Mouse (Mus musculus): ENCODE measurements around the gene Usp46. TPM values are rescaled to one million over a fixed set of nuclear protein-coding genes. Genes with fewer than 3 reads are reported as not detected.

The Usp46 gene
- polyA plus RNA-seq, 1 experiment = 0.36 TPM

DNA sequence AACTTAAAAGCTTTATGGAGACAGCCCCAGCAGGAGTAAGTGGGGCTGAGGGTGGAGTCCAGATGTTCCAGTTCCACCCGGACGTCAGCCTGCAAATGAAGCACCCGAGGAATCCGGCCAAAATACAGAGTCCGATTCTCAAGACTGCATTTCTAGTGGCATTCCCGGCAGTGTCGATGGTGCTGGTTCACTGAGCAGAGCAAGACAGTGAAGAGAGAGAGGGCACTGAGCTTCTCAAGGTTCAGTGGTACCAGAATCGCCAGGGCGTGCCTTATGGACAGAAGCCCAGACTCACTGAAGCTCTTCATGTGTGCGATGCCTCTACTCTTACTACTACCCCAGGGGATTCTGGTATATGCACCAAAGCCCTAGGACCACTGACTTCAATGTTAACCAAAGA is 56.6 kb downstream of the Usp46 start:
- Histone ChIP-seq H3K4me3 (replicated peaks) (no peak overlapping the region), H3K36me3 (ENCODE audit: control insufficient read depth) (peaks cover 98% of the 10 kb centered on the region), H3K9me3 (ENCODE audit: control insufficient read depth, low read length) (no peaks in the 10 kb centered on the region), H3K27me3 (ENCODE audit: control insufficient read depth) (no peaks in the 10 kb centered on the region), H3K4me1 (ENCODE audit: control insufficient read depth) (no peaks in the 10 kb centered on the region)
- TF ChIP-seq TAL1 (IDR thresholded peaks at IDR 0.05; ENCODE audit: low read length) (no peak), GATA1 (IDR thresholded peaks at IDR 0.05; ENCODE audit: low read length) (no peak)

DNA sequence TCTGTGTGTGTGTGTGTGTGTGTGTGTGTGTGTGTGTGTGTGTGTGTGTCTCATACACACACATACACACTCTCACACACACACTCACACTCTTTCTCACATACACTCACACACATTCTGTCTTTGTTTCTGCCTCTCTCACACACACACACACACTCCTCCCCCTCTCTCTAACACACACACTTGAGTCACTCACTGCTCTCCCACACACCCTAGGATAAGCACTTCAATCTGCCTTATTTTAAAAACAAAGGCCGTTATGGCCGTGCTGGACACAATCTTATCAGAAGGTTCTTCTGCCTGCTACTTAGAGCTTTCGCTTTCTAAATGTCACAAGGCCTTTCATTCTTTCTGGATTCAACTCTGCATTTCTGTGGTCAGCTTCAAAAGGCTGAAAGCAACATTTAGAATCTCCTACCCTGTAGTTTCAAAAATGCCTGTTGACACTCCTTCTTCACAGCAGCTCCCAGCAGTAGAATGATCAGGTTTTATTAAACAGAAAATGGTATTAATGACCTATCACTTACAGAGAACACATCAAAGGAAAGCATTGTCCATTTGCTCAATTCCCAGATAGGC is 60.6 kb downstream of the Usp46 start:
- no peak for TF ChIP-seq TAL1 (IDR thresholded peaks at IDR 0.05; ENCODE audit: low read length)
- TF ChIP-seq GATA1 (IDR thresholded peaks at IDR 0.05; ENCODE audit: low read length) = no peak
- Histone ChIP-seq H3K9me3 (ENCODE audit: control insufficient read depth, low read length) (no peaks in the 10 kb centered on the region), H3K4me1 (ENCODE audit: control insufficient read depth) (no peaks in the 10 kb centered on the region), H3K36me3 (ENCODE audit: control insufficient read depth) (peaks cover 97% of the 10 kb centered on the region), H3K27me3 (ENCODE audit: control insufficient read depth) (no peaks in the 10 kb centered on the region), H3K4me3 (replicated peaks) (no peak overlapping the region)

DNA sequence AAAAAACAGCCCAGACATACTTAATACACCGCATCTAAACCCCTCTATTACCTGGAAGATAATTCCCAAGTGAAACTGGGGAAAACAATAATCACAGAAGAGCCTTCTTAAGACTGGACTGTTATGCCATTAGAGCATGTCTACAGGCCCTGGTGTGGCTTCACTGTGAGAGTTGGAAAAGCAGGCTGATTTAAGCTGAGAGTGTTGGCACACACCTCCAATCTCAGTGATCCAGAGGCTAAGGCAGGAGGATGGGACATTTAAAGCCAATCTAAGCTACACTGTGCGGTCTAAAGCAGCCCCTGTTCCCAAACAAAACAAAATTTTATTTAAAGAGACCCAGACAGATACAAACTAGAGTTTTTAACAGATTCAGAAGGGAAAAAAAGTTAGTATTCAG is 62.3 kb downstream of the Usp46 start:
- no peaks in the 10 kb centered on the region for H3K27me3 ChIP-seq (ENCODE audit: control insufficient read depth)
- no peaks in the 10 kb centered on the region for H3K9me3 ChIP-seq (ENCODE audit: control insufficient read depth, low read length)
- no peaks in the 10 kb centered on the region for H3K4me1 ChIP-seq (ENCODE audit: control insufficient read depth)
- H3K36me3 ChIP-seq (ENCODE audit: control insufficient read depth) = peaks cover 97% of the 10 kb centered on the region
- no peak overlapping the region for H3K4me3 ChIP-seq (replicated peaks)
- no peak for TF ChIP-seq GATA1 (IDR thresholded peaks at IDR 0.05; ENCODE audit: low read length)
- no peak for TF ChIP-seq TAL1 (IDR thresholded peaks at IDR 0.05; ENCODE audit: low read length)

DNA sequence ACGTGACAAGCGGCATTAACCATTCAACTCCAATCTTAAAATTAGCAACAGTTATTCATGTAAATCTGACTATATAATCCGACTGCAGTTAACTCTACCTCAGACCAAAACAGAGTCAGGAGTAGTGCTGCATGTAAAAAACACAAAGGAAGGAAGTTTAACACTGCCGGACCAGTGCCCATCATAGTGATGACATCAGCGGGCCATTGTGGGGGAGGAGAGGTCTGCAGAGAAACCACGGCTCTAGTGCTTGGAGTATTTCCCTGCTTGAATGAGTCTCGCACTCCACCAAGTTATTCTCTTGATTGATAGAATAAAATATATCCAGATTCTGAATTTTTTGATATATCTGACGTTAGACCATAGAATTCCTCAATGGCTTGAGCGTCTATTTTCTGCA is 66.5 kb downstream of the Usp46 start:
- no peaks in the 10 kb centered on the region for H3K27me3 ChIP-seq (ENCODE audit: control insufficient read depth)
- TF ChIP-seq GATA1 (IDR thresholded peaks at IDR 0.05; ENCODE audit: low read length) = no peak
- TF ChIP-seq TAL1 (IDR thresholded peaks at IDR 0.05; ENCODE audit: low read length) = no peak
- no peak overlapping the region for H3K4me3 ChIP-seq (replicated peaks)
- no peaks in the 10 kb centered on the region for H3K9me3 ChIP-seq (ENCODE audit: control insufficient read depth, low read length)
- H3K36me3 ChIP-seq (ENCODE audit: control insufficient read depth) = peaks cover 94% of the 10 kb centered on the region
- no peaks in the 10 kb centered on the region for H3K4me1 ChIP-seq (ENCODE audit: control insufficient read depth)

DNA sequence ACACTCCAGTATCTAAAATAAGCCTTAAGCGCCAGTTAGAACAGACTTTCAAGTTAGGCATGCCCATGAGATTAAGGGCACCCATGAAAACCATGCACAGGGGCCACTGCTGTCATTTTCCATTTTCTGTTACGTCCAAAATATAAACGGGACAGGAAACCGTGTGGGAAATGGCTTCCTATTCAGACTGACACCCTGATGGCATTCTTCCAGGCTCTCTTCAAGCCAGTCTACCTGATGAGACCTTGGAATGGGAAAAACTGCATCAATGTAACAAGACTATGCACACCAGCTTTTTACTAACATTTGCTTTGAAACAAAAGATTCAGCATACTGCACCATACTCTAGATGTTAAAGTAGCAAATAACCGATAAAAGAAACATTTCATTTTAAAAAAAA is 69.3 kb downstream of the Usp46 start:
- no peaks in the 10 kb centered on the region for H3K4me1 ChIP-seq (ENCODE audit: control insufficient read depth)
- TF ChIP-seq TAL1 (IDR thresholded peaks at IDR 0.05; ENCODE audit: low read length) = no peak
- TF ChIP-seq GATA1 (IDR thresholded peaks at IDR 0.05; ENCODE audit: low read length) = no peak
- peaks cover 67% of the 10 kb centered on the region for H3K36me3 ChIP-seq (ENCODE audit: control insufficient read depth)
- no peak overlapping the region for H3K4me3 ChIP-seq (replicated peaks)
- no peaks in the 10 kb centered on the region for H3K9me3 ChIP-seq (ENCODE audit: control insufficient read depth, low read length)
- H3K27me3 ChIP-seq (ENCODE audit: control insufficient read depth) = no peaks in the 10 kb centered on the region

DNA sequence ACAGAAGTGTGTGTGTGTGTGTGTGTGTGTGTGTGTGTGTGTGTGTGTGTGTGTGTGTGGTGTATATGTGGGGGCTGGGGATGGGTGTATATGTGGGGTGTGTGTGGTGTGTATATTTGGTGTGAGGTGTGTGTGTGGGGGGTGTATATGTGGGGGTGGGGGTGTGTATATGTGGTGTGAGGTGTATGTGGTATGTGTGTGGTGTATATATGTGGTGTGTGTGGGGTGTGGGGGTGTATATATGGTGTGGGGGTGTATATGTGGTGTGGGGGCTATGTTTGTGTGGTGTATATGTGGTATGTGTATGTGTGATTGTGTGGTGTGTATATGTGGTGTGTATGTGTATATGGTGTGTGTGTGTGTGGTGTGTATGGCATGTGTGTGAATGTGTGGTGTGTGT is 73.4 kb downstream of the Usp46 start:
- Histone ChIP-seq H3K27me3 (ENCODE audit: control insufficient read depth) (no peaks in the 10 kb centered on the region), H3K4me3 (replicated peaks) (no peak overlapping the region), H3K4me1 (ENCODE audit: control insufficient read depth) (no peaks in the 10 kb centered on the region), H3K36me3 (ENCODE audit: control insufficient read depth) (peaks cover 26% of the 10 kb centered on the region), H3K9me3 (ENCODE audit: control insufficient read depth, low read length) (no peaks in the 10 kb centered on the region)
- TF ChIP-seq TAL1 (IDR thresholded peaks at IDR 0.05; ENCODE audit: low read length) (no peak), GATA1 (IDR thresholded peaks at IDR 0.05; ENCODE audit: low read length) (no peak)

DNA sequence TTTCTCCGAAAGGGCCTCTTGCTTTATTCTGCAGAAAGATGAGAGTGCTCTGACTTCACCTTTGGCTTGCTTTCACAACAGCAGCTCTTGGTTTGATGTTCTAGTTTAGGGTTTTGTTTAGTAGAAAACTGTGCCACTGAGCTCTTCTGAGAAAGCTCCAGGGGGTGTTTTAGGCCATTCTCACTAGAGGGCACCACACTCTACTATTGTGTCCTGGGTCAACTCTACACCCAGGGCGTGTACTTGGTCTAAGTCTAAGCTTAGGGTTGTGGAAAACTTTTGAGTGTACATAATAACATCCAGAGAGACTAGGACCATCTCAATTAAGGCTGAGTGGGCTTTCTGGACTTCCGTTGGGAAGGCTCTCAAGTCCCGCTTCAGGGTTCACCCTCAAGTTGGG is 74.7 kb downstream of the Usp46 start:
- H3K4me3 ChIP-seq (replicated peaks) = no peak overlapping the region
- peaks cover 13% of the 10 kb centered on the region for H3K36me3 ChIP-seq (ENCODE audit: control insufficient read depth)
- no peaks in the 10 kb centered on the region for H3K9me3 ChIP-seq (ENCODE audit: control insufficient read depth, low read length)
- no peak for TF ChIP-seq GATA1 (IDR thresholded peaks at IDR 0.05; ENCODE audit: low read length)
- TF ChIP-seq TAL1 (IDR thresholded peaks at IDR 0.05; ENCODE audit: low read length) = no peak
- H3K27me3 ChIP-seq (ENCODE audit: control insufficient read depth) = no peaks in the 10 kb centered on the region
- no peaks in the 10 kb centered on the region for H3K4me1 ChIP-seq (ENCODE audit: control insufficient read depth)

DNA sequence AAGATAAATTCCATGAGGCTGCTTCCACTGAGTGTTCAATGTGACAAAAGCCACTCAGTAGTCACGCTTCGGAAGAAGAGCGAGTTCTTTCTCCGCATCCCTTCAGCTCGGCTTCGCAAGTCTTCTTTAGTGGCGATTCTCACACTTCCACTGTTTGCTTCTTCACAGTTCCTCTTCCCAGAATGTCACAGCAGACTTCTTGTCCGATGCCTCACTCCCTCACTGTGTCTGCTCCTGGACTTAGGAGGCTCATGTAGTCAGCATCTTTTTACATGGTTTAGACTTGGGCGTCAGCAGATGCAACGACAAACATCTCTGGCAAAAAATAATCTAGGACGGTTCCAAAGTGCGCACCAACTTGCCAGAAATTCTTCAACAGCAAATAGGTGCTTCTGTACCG is 75.9 kb downstream of the Usp46 start:
- Histone ChIP-seq H3K4me3 (replicated peaks) (no peak overlapping the region), H3K9me3 (ENCODE audit: control insufficient read depth, low read length) (no peaks in the 10 kb centered on the region), H3K27me3 (ENCODE audit: control insufficient read depth) (no peaks in the 10 kb centered on the region), H3K36me3 (ENCODE audit: control insufficient read depth) (peaks cover 3% of the 10 kb centered on the region), H3K4me1 (ENCODE audit: control insufficient read depth) (no peaks in the 10 kb centered on the region)
- TF ChIP-seq GATA1 (IDR thresholded peaks at IDR 0.05; ENCODE audit: low read length) (no peak), TAL1 (IDR thresholded peaks at IDR 0.05; ENCODE audit: low read length) (no peak)

DNA sequence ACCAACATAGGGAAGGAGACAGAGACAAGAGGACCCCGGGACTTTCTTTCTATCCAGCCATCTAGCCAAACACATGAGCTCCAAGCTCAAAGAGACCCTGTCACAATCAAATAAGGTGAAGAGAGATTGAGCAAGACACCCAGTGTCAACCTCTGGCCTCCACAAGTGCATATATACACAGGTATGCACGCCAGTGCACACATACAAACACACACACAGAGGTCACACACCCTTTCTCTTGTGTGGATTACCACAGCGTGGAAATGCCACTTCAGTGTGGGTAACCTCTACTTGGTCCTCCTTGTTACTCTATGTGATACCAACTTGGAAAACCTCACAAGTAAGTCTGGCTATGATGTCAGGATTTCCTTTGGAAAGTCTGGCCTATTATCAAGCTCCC is 78.7 kb downstream of the Usp46 start:
- H3K9me3 ChIP-seq (ENCODE audit: control insufficient read depth, low read length) = no peaks in the 10 kb centered on the region
- no peaks in the 10 kb centered on the region for H3K36me3 ChIP-seq (ENCODE audit: control insufficient read depth)
- H3K4me1 ChIP-seq (ENCODE audit: control insufficient read depth) = no peaks in the 10 kb centered on the region
- H3K4me3 ChIP-seq (replicated peaks) = no peak overlapping the region
- H3K27me3 ChIP-seq (ENCODE audit: control insufficient read depth) = no peaks in the 10 kb centered on the region
- no peak for TF ChIP-seq GATA1 (IDR thresholded peaks at IDR 0.05; ENCODE audit: low read length)
- TF ChIP-seq TAL1 (IDR thresholded peaks at IDR 0.05; ENCODE audit: low read length) = no peak

Data from erythroblast, embryonic 14.5 days (primary cell).